Mouse (Mus musculus) spleen, postnatal 4 days (tissue): ENCODE data around the gene Csnk1e.
A peak's percentile ranks its signal among the peaks of the same experiment; 100 is the strongest.

Source experiments
- DNase-seq, 2 experiments: peaks; one replicate each; pipeline ENCODE4 v3.0.0; 2022; ENCODE audit warnings: low spot score in 2 of 2

The Csnk1e gene

DNA sequence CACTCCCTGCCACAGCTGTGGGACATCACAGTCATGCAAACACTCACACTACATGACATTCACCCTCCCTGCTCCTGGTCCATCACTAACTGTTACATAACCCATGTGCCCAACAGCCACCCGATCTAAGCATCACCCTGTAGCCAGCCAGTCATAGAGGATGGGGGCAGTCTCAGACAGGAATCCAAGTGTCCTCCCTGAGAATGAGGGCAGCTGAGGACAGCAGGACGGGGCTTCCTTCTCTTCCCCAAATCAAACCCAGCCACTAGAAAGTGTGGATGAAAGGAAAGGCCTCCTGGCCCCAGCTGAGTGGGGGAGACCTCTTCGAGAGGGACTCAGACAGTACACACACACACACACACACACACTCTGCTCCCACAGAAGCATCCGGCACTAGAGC lies 60.5 kb downstream of the Csnk1e start:
- DNase-seq, result no peak

DNA sequence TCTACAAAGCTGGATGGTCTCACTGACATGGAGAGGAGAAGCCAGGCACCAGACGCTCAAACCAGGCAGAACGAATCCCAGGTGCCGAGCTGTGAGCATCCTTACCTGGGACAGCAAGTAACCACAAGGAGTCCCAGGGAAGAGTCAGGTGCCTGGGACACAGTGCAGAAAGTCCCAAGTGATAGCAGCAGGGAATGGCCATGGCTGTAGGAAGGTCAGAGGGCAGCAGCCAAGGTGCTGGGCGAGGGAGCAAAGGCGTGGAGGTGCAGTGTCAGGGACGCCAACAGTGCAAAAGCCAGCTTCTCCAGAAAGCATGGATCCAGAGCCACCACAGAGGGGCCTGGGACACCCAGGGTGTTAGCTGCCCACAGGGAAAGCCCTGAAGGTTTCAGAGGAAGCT lies 62.3 kb downstream of the Csnk1e start:
- no peak for DNase-seq

DNA sequence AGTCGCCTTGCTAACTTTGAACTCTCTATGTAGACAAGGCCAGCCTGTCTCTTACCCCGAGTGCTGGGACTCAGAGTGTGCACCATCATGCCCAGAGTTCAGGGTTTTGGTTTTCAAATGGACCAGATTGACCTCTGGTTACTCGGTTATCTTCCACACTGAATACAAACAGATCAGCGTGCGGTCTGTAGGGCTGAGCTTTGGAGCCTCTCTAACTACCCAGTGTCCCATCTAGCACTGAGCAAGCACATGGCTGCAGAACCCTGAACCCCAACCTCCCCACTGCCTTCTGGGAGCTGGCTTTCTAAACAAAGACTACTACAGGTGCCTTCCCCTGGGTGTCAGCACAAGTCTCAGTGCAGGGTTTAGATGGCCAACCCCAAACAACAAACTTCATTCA lies 62.8 kb downstream of the Csnk1e start:
- DNase-seq, result no peak

DNA sequence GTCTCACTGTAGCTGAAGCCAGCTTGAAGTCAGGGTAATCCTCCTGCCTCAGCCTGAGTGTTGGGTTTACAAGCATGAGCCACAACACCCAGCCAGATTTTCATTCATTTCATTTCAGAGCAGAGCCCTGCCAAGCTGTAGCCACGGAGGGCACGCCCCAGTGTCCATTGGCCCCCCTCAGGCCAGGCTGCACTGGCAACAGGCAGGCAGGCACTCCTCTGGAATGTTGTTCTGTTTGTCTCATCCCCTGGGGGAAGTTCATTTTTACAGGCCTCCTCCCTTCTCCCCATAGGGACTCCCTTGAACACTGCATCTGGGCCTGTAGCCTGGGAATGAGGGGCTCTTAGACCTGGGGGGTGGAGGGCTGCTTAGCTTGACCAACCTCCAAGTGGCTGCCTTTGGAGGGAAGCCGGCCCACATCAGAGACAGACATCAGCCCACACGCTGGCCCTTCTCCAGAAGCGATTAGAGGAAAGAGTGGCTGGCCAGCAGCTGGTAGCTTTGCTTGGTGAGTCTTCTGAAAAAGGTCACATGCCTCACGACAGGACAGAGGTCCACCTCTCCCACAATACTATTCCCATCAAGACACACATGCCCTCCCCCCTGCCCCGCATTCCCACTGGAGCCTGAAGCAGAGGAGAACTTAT lies 63.8 kb downstream of the Csnk1e start:
- no peak for DNase-seq

GRCm38 (mm10) chr15:79390434-79390833 lies 64.9 kb downstream of the Csnk1e start:
- no peak for DNase-seq

DNA sequence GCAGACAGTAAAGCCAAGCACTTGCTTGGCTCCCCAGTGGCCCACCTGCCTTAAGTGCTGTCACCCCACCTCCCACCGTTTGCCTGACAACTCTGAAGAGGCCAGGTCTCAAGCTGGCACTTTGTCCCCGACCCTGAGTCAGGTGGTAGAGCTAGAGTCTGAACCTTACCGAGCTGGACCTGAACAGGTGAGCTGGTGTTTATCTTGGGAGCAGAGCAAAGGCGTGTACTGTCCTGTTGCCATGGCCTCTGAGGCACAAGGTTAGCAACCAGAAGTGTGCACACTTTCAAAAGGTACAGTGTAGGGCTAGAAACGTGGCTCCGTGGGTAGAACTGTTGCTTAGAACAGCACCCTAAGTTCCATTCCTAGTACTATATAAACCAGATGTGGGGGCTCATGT lies 67.2 kb downstream of the Csnk1e start:
- DNase-seq, result no peak

DNA sequence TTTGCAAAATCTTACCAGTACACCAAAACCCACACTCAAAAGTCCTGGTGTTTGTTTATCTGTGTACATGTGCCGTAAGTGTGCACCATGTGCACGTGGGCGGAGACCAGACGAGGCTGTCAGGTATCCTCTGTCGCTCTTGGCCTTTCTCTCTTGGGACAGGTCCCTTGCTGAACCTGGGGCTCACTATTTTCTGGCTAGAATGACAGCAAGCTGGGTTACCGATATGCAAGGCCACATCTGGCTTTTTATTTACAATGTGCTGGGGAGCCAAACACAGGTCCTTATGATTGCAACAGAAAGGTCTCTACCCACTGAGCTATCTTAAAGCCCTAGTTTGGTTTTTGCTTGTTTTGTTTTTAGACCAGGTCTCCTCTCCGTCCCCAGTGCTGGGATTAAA lies 67.8 kb downstream of the Csnk1e start:
- DNase-seq, result no peak

- DNase-seq, result no peak
Observed at GRCm38 (mm10) chr15:79387081-79387480, 68.3 kb downstream of the Csnk1e start.

GRCm38 (mm10) chr15:79381644-79382043 lies 73.7 kb downstream of the Csnk1e start:
- DNase-seq, result no peak

GRCm38 (mm10) chr15:79380468-79381444 lies 74.6 kb downstream of the Csnk1e start:
- DNase-seq, result peak; percentile 67 to 89

DNA sequence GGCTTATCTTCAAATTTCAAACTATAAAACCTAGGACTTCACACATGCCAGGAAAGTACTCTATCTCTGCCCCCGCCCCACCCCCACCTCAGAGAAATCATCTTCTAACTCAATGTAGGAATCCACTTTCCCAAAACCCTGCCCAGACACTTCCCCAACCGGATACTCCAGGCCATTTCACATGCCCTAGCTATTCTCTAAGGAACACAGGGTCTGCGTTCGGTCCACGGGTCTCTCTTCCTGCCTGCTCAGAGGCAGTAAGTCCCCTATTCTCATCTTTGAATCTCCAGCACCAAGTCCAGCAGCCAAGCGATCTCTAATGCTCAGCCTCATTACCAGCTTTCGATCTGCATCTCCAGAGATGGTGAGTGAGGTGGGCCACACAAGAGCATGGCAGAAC lies 75.7 kb downstream of the Csnk1e start:
- no peak for DNase-seq

DNA sequence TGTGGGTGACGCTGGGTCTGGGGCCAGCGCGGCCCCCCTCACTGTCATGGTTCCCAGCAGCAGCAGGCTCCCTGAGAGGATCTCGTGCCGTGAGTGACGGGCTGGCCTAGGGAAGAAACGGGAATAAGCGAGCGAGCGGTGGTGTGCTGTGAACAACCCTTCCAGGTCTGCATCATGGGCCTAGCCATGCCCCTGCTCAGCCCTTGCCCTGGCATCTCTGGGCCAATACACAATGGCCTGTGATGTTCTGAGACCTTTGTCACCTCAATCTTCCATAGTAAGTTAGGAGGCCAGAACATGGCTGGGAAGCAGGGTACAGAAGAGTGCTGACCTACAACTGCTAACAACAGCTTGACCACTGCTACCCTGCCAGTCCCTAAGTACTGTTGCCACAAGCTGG lies 76.8 kb downstream of the Csnk1e start:
- DNase-seq, result no peak

DNA sequence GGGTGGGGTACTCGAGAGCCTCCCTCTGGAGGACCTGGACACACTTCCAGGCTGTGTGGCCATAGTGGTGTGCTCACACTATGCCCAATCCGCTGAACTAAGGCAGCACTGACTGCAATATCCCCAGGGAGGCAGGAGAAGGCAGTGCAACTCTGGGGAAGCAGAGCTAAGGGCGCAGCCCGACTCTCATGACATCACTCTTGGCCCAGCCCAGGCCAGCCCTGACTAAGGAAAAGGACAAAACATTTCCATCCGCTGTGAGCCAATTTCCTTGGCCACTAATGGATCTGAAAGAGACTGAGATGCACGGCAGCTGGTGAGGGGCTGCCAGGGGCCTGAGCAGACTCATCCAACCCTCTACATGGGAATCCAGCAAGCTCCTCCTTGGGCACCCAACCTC lies 77.7 kb downstream of the Csnk1e start:
- DNase-seq, result no peak

DNA sequence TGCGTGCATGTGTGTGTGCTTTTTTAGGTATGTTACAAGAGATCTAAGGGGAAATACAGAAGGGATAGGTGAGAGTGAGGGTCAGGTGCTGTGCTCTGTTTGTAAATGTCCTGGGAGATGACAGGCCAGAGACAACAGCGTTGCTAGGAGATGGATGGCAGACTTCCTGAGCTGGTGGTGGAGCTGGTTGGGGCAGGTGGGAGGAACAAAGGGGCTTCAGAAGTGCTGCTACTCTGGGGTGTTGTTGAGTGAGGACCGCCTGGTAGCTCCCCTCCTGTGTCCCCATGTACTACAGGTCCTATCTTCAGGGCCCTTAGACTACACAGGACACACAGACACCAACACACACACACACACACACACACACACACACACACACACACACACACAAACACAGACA lies 80.6 kb downstream of the Csnk1e start:
- DNase-seq, result no peak

DNA sequence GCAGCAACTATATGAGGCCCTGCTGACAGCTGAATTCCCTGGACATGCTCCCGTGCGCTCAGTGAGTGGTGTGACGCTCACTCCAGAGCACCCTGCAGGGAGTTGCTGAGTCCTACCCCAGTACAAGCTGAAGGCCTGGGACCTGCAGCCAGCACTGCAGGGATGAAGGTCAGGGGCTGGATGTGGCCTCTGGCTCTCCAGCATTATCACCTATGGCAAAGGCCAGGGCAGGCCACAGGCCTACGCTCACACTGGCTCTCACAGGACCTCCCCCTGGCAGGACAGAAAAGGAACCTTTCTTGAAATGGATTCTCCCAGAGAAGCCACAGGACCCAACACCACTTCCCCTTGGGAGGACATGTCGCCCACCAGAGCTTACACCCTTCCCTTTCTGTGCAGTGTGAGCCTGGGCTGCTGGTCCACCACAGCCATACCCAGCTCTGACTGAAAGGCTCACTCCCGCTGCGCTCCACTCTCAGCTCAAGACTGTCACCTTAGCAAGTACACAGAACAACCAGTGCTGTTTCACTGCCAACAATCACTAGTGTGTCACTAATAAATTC lies 85.0 kb downstream of the Csnk1e start:
- no peak for DNase-seq

- DNase-seq, result no peak
Observed at GRCm38 (mm10) chr15:79369452-79370280, 85.7 kb downstream of the Csnk1e start.

DNA sequence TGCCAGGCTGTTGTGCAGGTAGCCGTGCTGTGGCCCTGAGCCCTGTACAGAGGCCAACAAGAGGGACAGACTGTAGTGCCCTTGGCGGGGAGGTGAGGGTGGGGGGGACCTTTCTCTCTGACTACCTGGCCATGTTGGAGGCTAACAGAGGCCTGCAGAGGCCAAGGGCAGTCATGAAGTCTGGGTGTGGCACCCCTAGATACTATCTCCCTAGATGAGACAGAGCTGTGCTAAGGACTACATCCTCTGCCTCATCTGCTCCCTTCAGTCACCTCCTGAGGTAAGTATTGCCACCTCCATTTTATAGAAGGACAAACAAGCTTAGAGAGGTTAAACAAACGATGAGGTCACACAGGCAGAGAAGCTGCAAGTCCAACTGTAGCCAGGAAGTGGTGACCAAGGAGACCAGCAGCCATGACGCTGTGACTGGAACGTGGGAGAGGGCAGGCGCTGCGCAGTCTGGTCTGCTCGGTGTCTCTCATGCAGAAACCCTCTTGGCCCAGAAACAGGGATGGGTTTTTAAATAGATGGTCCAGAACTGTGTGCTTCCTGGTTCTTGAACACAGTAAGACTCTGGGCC lies 86.4 kb downstream of the Csnk1e start:
- no peak for DNase-seq

DNA sequence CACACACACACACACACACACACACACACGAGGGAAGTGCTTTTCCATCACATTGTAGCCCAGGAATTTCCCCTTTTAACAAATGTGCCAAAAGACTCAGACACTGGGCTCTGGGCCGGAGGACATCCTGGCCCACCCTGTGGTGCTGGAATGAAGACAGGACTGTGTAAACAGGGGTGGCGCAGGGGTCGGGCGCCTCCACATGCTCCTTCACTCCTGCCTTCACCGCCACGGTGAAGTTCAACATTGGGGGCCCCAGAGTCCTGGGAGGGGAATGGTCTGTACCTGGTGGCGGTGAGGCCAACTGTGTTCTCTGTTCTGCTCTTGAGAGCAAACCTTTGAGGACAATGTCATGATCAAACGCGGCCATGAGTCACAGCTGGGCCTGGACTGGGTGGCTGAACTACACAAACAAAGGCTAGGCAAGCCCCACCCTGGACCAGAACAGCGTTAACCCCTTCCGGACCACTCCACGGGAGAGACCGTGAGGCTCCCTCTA lies 87.0 kb downstream of the Csnk1e start:
- DNase-seq, result no peak
